Mouse (Mus musculus) bone marrow, adult 2 months (tissue): ENCODE results near the gene BC034090.

ENCODE experiments used
- CTCF ChIP-seq: fragments of 200-500 bp; IDR thresholded peaks from 2 replicates; pipeline ENCODE4 v1.5.1; 2011; ENCODE audit warnings: low read length, control low read depth; ENCODE audit not compliant: control insufficient read depth, insufficient read depth
- POLR2A ChIP-seq: fragments of 200-500 bp; IDR thresholded peaks from 2 replicates; pipeline ENCODE4 v1.6.1; 2011; ENCODE audit warnings: low read depth, mild to moderate bottlenecking, control low read depth, low read length, borderline replicate concordance; ENCODE audit not compliant: control insufficient read depth

- TF ChIP-seq POLR2A: no peak
- TF ChIP-seq CTCF: no peak
Measured at GRCm38 (mm10) chr1:155274976-155275375, 30.7 kb upstream of the BC034090 start.
